Mouse (Mus musculus) testis, postnatal 14 days (tissue): ENCODE measurements around the gene Rom1.
"Not testable (repeated sequence)": the region's sequence is repeated elsewhere in the genome, so short reads cannot be mapped to it uniquely, and the experiment has no call there.

Source experiments
- DNase-seq: peaks from one replicate; pipeline ENCODE4 v3.0.0; 2021; ENCODE audit warnings: low spot score

Gene Rom1

DNA sequence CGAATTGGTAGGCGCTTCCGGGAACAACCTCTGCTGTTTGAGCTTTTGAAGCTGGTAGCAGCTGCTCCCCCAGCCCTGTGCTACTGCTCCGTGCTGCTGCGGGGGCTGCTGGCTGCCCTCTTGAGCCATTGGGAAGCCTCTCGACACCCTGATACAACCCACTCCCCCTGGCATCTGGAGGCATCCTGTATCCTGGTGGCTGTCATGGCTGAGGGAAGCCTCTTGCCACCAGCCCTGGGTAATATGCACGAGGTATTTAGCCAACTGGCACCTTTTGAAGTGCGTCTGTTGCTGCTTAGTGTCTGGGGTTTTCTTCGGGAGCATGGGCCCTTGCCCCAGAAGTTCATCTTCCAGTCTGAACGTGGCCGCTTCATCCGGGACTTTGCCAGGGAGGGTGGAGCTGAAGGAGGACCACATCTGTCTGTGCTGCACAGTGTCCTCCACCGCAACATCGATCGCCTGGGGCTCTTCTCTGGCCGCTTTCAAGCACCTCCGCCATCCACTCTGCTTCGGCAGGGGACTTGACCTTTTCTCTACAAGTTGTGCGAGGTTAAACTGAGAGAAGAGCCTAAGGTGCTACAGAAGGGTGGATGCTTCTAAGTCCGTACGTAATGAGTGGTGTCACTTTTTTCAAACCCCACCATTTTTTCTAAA lies 31.8 kb downstream of the Rom1 start:
- peak; percentile 60 for DNase-seq

DNA sequence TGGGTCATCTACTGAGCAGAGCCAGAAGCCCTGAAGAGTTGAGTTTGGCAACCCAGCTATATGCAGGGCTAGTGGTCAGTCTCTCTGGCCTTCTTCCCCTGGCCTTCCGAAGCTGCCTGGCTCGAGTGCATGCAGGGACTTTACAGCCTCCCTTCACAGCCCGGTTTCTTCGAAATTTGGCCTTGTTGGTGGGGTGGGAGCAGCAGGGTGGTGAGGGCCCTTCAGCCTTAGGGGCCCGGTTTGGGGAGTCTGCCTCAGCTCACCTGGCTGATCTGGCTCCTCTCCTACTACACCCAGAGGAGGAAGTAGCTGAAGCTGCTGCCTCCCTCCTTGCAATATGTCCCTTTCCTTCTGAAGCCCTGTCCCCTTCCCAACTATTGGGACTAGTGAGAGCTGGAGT lies 32.9 kb downstream of the Rom1 start:
- not testable (repeated sequence) for DNase-seq

DNA sequence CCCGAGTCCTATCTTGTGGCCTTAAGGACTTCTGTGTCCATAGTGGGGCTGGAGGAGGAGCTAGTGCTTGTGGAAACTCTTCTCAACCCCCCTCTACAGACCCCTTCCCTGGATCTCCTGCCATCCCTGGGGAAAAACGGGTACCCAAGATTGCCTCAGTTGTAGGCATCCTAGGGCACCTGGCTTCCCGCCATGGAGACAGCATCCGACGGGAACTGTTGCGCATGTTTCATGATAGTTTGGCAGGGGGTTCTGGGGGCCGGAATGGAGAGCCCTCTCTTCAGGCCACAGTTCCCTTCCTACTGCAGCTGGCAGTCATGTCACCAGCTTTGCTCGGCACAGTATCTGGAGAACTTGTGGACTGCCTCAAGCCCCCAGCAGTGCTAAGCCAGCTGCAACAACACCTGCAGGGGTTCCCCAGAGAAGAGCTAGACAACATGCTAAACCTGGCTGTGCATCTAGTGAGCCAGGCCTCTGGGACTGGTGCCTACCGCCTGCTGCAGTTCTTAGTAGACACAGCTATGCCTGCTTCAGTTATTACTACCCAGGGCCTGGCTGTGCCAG lies 33.7 kb downstream of the Rom1 start:
- DNase-seq, result no peak

DNA sequence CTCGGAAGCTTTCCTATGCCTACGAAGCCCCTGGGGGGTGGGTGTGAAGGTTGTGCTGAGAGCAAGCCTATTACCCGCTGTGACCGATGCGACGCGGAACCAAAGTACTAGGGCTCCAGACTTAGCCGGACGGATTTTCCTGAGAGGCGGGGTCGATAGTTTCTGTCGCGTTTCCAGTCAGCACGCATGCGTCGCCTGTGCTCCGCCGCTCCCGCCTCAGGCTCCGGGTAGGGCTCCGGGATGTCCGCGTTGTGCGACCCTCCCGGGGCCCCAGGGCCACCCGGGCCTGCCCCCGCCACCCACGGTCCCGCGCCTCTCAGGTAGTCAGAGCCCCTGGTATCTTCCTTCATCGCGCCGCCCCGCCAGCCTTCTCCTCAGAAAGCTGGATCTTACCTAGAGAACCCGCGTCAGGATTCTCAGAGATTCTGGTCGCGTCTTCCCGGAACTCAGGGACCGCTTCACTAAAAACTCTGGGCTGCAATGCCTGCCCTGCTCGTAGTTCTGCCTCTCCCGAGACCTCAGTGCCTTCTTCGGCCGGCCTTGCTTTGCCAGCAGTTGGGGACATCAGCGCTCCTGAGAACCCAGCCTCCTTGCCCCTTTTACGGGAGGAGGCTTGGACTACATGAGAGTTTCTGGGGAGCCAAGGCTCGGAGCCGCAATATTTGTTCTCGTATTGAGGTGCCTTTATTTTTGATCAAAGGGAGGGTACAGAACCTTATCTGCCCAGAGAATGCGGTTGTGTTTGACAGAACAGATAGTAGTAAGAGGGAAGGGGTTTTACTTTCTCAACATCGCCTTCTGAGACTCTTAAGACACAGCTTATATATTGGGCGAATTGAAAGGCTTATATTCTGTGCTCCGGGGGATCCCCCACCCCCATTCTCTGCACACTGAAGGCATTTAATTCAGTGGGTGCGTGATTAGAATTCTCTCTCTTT lies 36.1 kb downstream of the Rom1 start, which contains the start of gene Ints5:
Gene Ints5, plus strand, starts transcription at position 177 of the 938 bp plus-strand sequence.
- peak; percentile 87 for DNase-seq

DNA sequence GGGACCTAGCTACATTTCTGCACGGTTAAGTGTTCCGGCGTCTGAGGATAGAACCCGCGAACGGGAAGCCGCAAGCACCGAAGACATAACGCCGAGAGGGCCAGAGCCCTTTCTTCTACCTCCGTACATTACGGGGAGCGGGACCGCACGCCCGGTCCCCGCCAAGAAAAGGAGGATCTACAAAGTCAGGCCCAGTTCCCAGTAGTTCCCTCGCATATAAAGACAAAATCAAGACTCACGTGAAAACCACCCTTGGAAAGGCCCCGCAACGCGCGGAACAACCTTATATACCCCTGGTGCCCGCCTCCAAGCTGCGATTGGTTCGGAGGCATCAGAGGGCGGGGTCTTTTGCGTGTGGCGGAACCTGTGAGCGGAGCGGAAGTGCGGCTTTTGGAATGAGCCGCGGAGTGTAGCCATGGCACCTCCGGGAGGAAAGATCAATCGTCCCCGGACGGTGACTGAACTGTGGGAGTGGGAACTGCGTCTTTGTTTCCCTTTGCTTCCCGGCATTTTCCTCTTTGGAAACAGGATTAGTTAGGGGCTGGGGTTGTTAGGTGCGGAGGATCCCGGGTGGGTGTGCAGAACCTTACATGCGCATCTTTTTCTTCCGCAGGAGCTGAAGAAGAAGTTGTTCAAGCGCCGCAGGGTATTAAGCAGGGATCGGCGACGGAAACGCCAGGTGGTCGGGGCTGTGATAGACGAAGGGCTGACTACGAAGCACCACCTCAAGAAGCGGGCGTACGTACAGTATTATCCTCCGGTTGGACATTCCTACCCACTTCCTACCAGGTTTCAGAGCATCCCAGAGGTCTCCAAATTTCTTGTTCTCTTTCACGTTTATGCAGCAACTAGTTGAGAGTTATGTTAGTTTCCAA lies 40.4 kb downstream of the Rom1 start, which contains the start of the genes 1810009A15Rik and Gm49416:
Gene 1810009A15Rik, plus strand, starts transcription at position 343 of the 875 bp plus-strand sequence.
Gene Gm49416, plus strand, starts transcription at position 416 of the 875 bp plus-strand sequence.
- peak; percentile 95 for DNase-seq

DNA sequence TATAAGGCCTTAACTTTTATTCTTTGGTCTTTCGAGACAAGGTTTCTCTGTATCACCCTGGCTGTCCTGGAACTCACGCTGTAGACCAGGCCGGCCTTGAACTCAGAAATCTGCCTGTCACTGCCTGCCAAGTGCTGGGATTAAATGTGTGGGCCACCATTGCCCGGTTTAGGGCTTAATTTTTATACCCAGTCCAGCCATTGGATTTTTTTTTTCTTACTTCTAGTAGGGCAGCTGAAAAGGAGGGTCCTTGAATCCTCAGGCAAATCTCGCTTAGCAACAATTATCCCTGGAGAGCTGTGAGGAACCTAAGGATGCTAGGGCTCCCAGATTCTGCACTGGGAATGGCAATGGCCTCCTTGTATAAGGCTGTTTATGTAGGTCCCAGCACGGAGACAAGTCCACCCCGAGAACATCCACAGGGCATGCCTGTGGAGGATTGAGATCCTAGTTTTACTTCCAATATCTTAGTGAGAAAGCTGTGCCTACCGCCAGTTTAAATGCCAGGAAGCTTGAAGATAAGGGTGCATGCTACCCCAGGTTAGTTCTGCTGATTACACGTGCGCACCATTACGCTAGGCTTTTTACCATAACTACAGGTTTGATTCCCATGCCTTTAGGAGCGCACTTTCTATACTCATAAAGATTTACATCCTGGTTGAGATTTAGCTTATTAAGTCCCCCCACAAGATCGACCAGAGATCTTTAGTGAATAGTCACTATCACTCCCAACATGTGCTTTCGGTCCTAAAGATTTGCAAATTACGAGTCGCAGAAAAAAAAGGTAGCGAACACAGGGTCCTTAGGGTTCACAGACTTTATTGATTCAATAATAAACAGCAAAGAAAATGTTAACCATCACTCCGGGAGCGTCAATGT lies 41.3 kb downstream of the Rom1 start:
- DNase-seq, result no peak

DNA sequence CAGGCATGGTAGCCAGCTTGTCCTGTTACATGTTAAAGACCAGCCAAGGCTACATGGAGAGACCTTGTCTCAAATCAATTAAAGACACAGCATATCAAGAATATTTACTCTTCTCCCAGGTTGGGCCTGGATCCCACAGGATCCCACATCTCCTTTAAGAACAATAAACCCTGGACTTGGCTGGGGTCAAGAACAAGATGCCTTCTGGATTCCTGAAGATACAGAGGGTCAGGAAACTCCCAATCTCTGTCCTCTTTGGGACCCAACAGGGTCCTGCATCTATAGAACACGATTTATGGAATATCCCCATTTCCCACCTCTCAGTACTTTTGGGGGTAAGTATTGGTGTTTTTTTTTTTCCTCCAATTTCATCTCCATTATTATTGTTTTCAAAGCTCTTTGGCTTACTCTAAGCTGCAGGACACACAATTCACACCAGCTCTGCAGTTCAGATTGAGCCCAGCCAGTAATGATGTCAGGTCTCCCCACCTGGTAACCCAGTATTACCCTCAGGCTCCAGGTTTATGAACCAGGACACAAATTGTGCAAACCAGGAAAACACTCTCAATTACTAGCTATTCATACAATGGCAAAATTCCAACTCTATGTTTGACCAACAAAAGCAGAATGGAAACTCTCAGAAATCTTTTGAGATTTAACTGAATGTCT lies 42.1 kb downstream of the Rom1 start:
- DNase-seq, result no peak

DNA sequence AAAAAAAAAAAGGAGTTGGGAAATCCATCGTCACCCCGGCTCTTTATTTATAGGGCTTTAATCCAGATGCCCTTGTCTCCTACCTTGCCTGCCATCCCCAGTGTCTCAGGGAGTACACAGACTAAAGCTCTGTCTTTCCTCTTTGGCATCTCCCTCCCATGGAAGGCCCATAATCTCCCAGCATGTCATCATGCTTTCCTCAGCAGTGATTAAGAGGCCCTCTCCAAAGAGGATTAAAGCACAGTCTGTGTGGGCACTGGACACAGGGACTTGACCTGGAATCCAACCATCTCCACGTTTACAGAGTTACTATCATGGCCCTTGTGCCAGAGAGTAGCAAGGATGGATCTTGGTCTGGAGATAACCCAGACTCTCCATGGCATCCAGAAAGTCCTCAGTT lies 45.5 kb downstream of the Rom1 start, which contains the start of the genes Lbhd1 and Gm49403:
Gene Lbhd1, plus strand, starts transcription at position 117 of the 400 bp plus-strand sequence.
Gene Gm49403, plus strand, starts transcription at position 315 of the 400 bp plus-strand sequence.
- no peak for DNase-seq

DNA sequence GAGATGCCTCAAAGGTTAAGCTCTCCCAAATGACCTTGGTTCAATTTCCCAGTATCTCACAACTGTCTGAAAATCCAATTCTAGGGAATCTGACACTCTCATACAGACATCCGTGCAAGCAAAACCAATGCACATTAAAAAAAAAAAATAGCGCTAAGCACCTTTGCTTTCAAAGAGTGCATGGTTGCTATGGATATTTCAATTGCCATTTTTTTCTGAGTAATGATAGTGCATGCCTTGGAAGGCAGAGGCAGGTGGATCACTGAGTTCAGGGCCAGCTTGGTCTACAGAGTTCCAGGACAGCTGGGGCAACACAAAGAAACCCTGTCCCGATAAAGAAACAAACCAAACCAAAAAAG lies 48.1 kb downstream of the Rom1 start:
- no peak for DNase-seq

DNA sequence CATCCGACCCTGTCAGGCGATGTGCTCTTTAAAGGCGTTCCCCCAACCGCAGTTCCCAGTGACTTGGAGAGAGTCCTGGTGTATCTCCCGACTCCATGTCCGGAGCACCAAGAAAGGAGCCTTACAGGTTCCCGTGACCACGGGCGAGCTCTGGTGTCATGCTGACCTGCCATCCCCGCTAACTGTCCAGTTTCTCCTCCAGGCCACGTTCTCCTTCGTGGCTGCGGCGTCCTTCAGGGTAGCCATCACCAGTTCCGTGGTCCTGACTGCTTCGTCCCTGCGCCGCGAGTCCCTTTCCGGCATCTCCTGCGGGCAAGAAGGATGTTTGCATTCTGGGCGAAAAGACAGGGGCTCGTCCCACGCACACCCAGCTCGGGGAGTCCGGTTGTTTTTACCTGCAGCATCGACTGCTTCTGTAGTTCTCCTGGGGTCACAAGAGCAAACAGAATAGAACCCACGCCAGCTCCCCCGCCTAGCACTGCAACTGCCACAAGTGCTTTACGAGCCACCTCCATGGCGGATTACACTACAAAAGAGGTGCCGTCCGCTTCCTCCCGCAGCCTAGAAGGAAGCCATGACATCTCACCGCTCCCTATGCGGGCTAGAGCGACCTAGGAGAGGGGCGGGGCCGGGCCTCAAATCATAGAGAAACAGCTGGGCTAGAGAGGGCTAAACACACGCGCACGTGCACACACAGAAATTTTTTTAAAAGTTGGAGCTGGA lies 48.7 kb downstream of the Rom1 start, which contains the start of gene Uqcc3:
Gene Uqcc3, minus strand, starts transcription at position 613 of the 723 bp plus-strand sequence.
- peak; percentile 88 for DNase-seq
